22 mouse cellular contexts compared by ENCODE assay signal in the genomic region with DNA sequence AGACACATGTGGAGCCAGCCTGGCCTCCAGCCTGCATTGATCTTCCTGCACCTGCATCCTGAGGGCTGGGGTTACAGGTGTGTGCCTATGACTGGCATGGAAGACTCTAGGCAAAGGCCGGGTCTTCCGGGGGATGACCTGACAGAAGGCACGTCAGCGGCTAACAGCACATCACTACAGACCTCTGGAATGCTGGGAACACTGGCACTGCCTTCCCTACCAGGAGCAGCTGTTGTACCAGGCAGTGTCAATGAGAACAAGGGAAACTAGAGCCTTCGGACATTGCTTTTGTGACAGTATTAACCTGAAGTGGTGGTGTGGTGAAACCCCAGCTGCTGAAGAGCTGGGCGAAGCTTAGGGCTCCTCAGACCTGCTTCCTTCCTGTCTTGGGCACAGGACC. TPM values are rescaled to one million over a fixed set of nuclear protein-coding genes. Genes with fewer than 3 reads are reported as not detected.
A peak's percentile ranks its signal among the peaks of the same experiment; 100 is the strongest.
DNase-seq lines count a peak whose midpoint lies in the region; ATAC-seq lines count a peak whose summit lies in the region.
"Had no signal": no experiment of that assay in that cellular context is flagged by ENCODE, and none has a peak within 500 bp of the region (broad histone marks: within the 10 kb centered on the region; RNA-seq: fewer than 3 reads in every experiment).

No protein-coding gene starts in this region.

- no peak overlapping the region for H3K4me2 ChIP-seq in forebrain, embryonic 15.5 days (replicated peaks)
- no peak overlapping the region for H3K4me2 ChIP-seq in forebrain, embryonic 16.5 days (ENCODE audit: low read length)
- no peak overlapping the region for H3K4me2 ChIP-seq in intestine, embryonic 16.5 days (ENCODE audit: low read depth, low read length)
- no peak overlapping the region for H3K4me2 ChIP-seq in intestine, embryonic 15.5 days (replicated peaks)
- no peak overlapping the region for H3K4me2 ChIP-seq in neural tube, embryonic 13.5 days
- H3K4me2 ChIP-seq: lung, embryonic 14.5 days had no signal

- no peaks in the 10 kb centered on the region for H3K27me3 ChIP-seq in forebrain, embryonic 15.5 days
- no peaks in the 10 kb centered on the region for H3K27me3 ChIP-seq in forebrain, embryonic 16.5 days (replicated peaks; ENCODE audit: control insufficient read depth, insufficient read depth, low read length)
- H3K27me3 ChIP-seq in intestine, embryonic 16.5 days (replicated peaks; ENCODE audit: control insufficient read depth, insufficient read depth, low read length) = no peaks in the 10 kb centered on the region
- H3K27me3 ChIP-seq in intestine, embryonic 15.5 days (replicated peaks) = no peaks in the 10 kb centered on the region
- no peaks in the 10 kb centered on the region for H3K27me3 ChIP-seq in neural tube, embryonic 13.5 days
- H3K27me3 ChIP-seq: CH12.LX; liver, embryonic 13.5 days; stomach, embryonic 15.5 days had no signal

- H3K9ac ChIP-seq in forebrain, embryonic 15.5 days (replicated peaks) = no peak overlapping the region
- H3K9ac ChIP-seq in forebrain, embryonic 16.5 days (replicated peaks; ENCODE audit: low read depth, low read length) = no peak overlapping the region
- no peak overlapping the region for H3K9ac ChIP-seq in intestine, embryonic 16.5 days (ENCODE audit: low read depth, low read length)
- no peak overlapping the region for H3K9ac ChIP-seq in intestine, embryonic 15.5 days
- 0 out of 2 replicates have a peak overlapping the region, but pooled peaks have one; percentile 45 for H3K9ac ChIP-seq in neural tube, embryonic 13.5 days
- H3K9ac ChIP-seq: liver, embryonic 13.5 days; lung, embryonic 14.5 days; stomach, embryonic 15.5 days had no signal

- WGBS in forebrain, embryonic 15.5 days = 93% methylated on average over 6 of the region's 6 CpGs
- WGBS in forebrain, embryonic 16.5 days = 91% methylated on average over 6 of the region's 6 CpGs
- 92% methylated on average over 6 of the region's 6 CpGs for WGBS in intestine, embryonic 16.5 days
- 91% methylated on average over 6 of the region's 6 CpGs for WGBS in intestine, embryonic 15.5 days
- 92% methylated on average over 6 of the region's 6 CpGs for WGBS in neural tube, embryonic 13.5 days

- H3K4me3 ChIP-seq in forebrain, embryonic 15.5 days = no peak overlapping the region
- no peak overlapping the region for H3K4me3 ChIP-seq in forebrain, embryonic 16.5 days (replicated peaks; ENCODE audit: low read length)
- H3K4me3 ChIP-seq in intestine, embryonic 16.5 days (ENCODE audit: low read length) = no peak overlapping the region
- H3K4me3 ChIP-seq in intestine, embryonic 15.5 days (replicated peaks) = no peak overlapping the region
- no peak overlapping the region for H3K4me3 ChIP-seq in neural tube, embryonic 13.5 days
- H3K4me3 ChIP-seq: erythroblast, embryonic 14.5 days; liver, embryonic 13.5 days; stomach, embryonic 15.5 days had no signal

- peaks cover 31% of the 10 kb centered on the region for H3K36me3 ChIP-seq in forebrain, embryonic 15.5 days
- H3K36me3 ChIP-seq in forebrain, embryonic 16.5 days (ENCODE audit: control insufficient read depth, insufficient read depth) = peaks cover 15% of the 10 kb centered on the region
- H3K36me3 ChIP-seq in intestine, embryonic 16.5 days (ENCODE audit: control insufficient read depth, insufficient read depth, low read length) = peaks cover 16% of the 10 kb centered on the region; the same call in 1 of the 2 replicates
- peaks cover 39% of the 10 kb centered on the region for H3K36me3 ChIP-seq in intestine, embryonic 15.5 days
- peaks cover 51% of the 10 kb centered on the region for H3K36me3 ChIP-seq in neural tube, embryonic 13.5 days

- no peak for ATAC-seq in forebrain, embryonic 15.5 days (replicated peaks)
- ATAC-seq in forebrain, embryonic 16.5 days = no peak
- ATAC-seq in intestine, embryonic 16.5 days = no peak
- no peak for ATAC-seq in intestine, embryonic 15.5 days
- no peak for ATAC-seq in neural tube, embryonic 13.5 days (ENCODE audit: low read depth)
- ATAC-seq: forebrain, embryonic 14.5 days had no signal

- H3K9me3 ChIP-seq in forebrain, embryonic 15.5 days = no peaks in the 10 kb centered on the region
- no peaks in the 10 kb centered on the region for H3K9me3 ChIP-seq in forebrain, embryonic 16.5 days (ENCODE audit: control insufficient read depth, low read length)
- no peaks in the 10 kb centered on the region for H3K9me3 ChIP-seq in intestine, embryonic 16.5 days (ENCODE audit: control insufficient read depth, low read length)
- H3K9me3 ChIP-seq in intestine, embryonic 15.5 days = no peaks in the 10 kb centered on the region
- H3K9me3 ChIP-seq in neural tube, embryonic 13.5 days = no peaks in the 10 kb centered on the region
- H3K9me3 ChIP-seq: liver, embryonic 13.5 days; stomach, embryonic 15.5 days had no signal

- DNase-seq in neural tube, embryonic 10.5 days (ENCODE audit: extremely low spot score, low spot score) = no peak
- no peak for DNase-seq in urinary bladder, postnatal 4 days (ENCODE audit: low spot score in 2 of 2)
- no peak for DNase-seq in thymus, adult 18-20 months
- DNase-seq: adrenal gland, postnatal 14 days; cerebellum, adult 11 months; cerebellum, postnatal 14 days; heart, postnatal 4 days; kidney, adult 11 months; kidney, postnatal 14 days; liver, embryonic 13.5 days; lung, embryonic 14.5 days; lung, postnatal 4 days; right cerebral cortex, postnatal 25 days had no signal

- peak overlapping the region; percentile 76; the same call in 1 of the 2 replicates for H3K27ac ChIP-seq in forebrain, embryonic 15.5 days (replicated peaks)
- H3K27ac ChIP-seq in forebrain, embryonic 16.5 days (ENCODE audit: low read length) = no peak overlapping the region
- 0 out of 2 replicates have a peak overlapping the region, but pooled peaks have one; percentile 9 for H3K27ac ChIP-seq in intestine, embryonic 16.5 days (ENCODE audit: low read length)
- no peak overlapping the region for H3K27ac ChIP-seq in intestine, embryonic 15.5 days
- peak overlapping the region; percentile 75 for H3K27ac ChIP-seq in neural tube, embryonic 13.5 days (replicated peaks)

- H3K4me1 ChIP-seq in forebrain, embryonic 15.5 days = peaks cover 20% of the 10 kb centered on the region
- H3K4me1 ChIP-seq in forebrain, embryonic 16.5 days (replicated peaks; ENCODE audit: control insufficient read depth, insufficient read depth, low read length) = peaks cover 18% of the 10 kb centered on the region
- H3K4me1 ChIP-seq in intestine, embryonic 16.5 days (ENCODE audit: control insufficient read depth, insufficient read depth, low read length) = peaks cover 24% of the 10 kb centered on the region
- H3K4me1 ChIP-seq in intestine, embryonic 15.5 days (replicated peaks) = peaks cover 22% of the 10 kb centered on the region
- H3K4me1 ChIP-seq in neural tube, embryonic 13.5 days (replicated peaks) = peaks cover 27% of the 10 kb centered on the region

RNA-seq across cellular contexts. Expression of a gene that starts 4.9 kb away (rescaled TPM):
- polyA plus RNA-seq in forebrain, embryonic 15.5 days (2015; fragmentation: Nextera tagmentation; extraction: Ambion mirVana) = 4.5 and 4.8 TPM in 2 replicates
- polyA plus RNA-seq in forebrain, embryonic 16.5 days (2015; fragmentation: Nextera tagmentation; extraction: Ambion mirVana) = 3.3 and 4.5 TPM in 2 replicates
- 10.6 and 11.0 TPM in 2 replicates for polyA plus RNA-seq in intestine, embryonic 16.5 days (2015; fragmentation: Nextera tagmentation; extraction: Ambion mirVana)
- polyA plus RNA-seq in intestine, embryonic 15.5 days (2015; fragmentation: Nextera tagmentation; extraction: Ambion mirVana) = 8.9 and 9.9 TPM in 2 replicates
- polyA plus RNA-seq in neural tube, embryonic 13.5 days (2015; fragmentation: Nextera tagmentation; extraction: Ambion mirVana) = 2.6 and 2.8 TPM in 2 replicates

RNA-seq across cellular contexts. Expression of a gene that starts 5.2 kb away (rescaled TPM):
- 39.0 and 41.7 TPM in 2 replicates for polyA plus RNA-seq in forebrain, embryonic 15.5 days (2015; fragmentation: Nextera tagmentation; extraction: Ambion mirVana)
- 37.6 and 40.1 TPM in 2 replicates for polyA plus RNA-seq in forebrain, embryonic 16.5 days (2015; fragmentation: Nextera tagmentation; extraction: Ambion mirVana)
- polyA plus RNA-seq in intestine, embryonic 16.5 days (2015; fragmentation: Nextera tagmentation; extraction: Ambion mirVana) = 232 and 245 TPM in 2 replicates
- polyA plus RNA-seq in intestine, embryonic 15.5 days (2015; fragmentation: Nextera tagmentation; extraction: Ambion mirVana) = 183 and 191 TPM in 2 replicates
- 41.4 and 50.1 TPM in 2 replicates for polyA plus RNA-seq in neural tube, embryonic 13.5 days (2015; fragmentation: Nextera tagmentation; extraction: Ambion mirVana)

RNA-seq across cellular contexts. Expression of a gene that starts 50.1 kb away (rescaled TPM):
- polyA plus RNA-seq in forebrain, embryonic 15.5 days (2015; fragmentation: Nextera tagmentation; extraction: Ambion mirVana) = 430 and 440 TPM in 2 replicates
- 460 and 493 TPM in 2 replicates for polyA plus RNA-seq in forebrain, embryonic 16.5 days (2015; fragmentation: Nextera tagmentation; extraction: Ambion mirVana)
- 75.7 and 83.4 TPM in 2 replicates for polyA plus RNA-seq in intestine, embryonic 16.5 days (2015; fragmentation: Nextera tagmentation; extraction: Ambion mirVana)
- polyA plus RNA-seq in intestine, embryonic 15.5 days (2015; fragmentation: Nextera tagmentation; extraction: Ambion mirVana) = 91.1 and 92.1 TPM in 2 replicates
- polyA plus RNA-seq in neural tube, embryonic 13.5 days (2015; fragmentation: Nextera tagmentation; extraction: Ambion mirVana) = 593 and 603 TPM in 2 replicates

Comparison
In these comparisons a context has a peak if more than half of its experiments do, and no peak if none do; other contexts are left out.
1. H3K27ac ChIP-seq: peak in forebrain, embryonic 15.5 days (single experiment), intestine, embryonic 16.5 days (single experiment) and neural tube, embryonic 13.5 days (single experiment); none in forebrain, embryonic 16.5 days (single experiment) and intestine, embryonic 15.5 days (single experiment).